Mouse (Mus musculus) liver, embryonic 13.5 days (tissue): ENCODE measurements around the gene Epsti1. TPM values are rescaled to one million over a fixed set of nuclear protein-coding genes. Genes with fewer than 3 reads are reported as not detected.

Source experiments
- ATAC-seq: fragments of 200-750 bp; cut with Nextera tagmentation; 2 replicates; pipeline ENCODE4 v1.8.0; 2017; ENCODE audit warnings: low read depth, mild to moderate bottlenecking, moderate number of reproducible peaks, moderate library complexity
- DNase-seq: peaks from one replicate; pipeline ENCODE4 v3.0.0; 2022
- H3K27ac ChIP-seq: fragments of 300-500 bp; sonication (generic); 2 replicates; pipeline ENCODE4 v1.5.1; 2015; ENCODE audit warnings: moderate library complexity, mild to moderate bottlenecking, inconsistent platforms
- H3K27me3 ChIP-seq: fragments of 300-500 bp; sonication (generic); 2 replicates; pipeline ENCODE4 v1.6.1; 2015; ENCODE audit warnings: mild to moderate bottlenecking, inconsistent platforms
- H3K36me3 ChIP-seq: fragments of 300-500 bp; sonication (generic); 2 replicates; pipeline ENCODE4 v1.6.1; 2015; ENCODE audit warnings: mild to moderate bottlenecking, inconsistent platforms
- H3K4me1 ChIP-seq: fragments of 300-500 bp; sonication (generic); replicated peaks from 2 replicates; pipeline ENCODE4 v1.6.1; 2015; ENCODE audit warnings: inconsistent platforms
- H3K4me2 ChIP-seq: fragments of 300-500 bp; sonication (generic); 2 replicates; pipeline ENCODE4 v1.6.1; 2015; ENCODE audit warnings: inconsistent platforms, mild to moderate bottlenecking, moderate library complexity
- H3K4me3 ChIP-seq: fragments of 300-500 bp; sonication (generic); replicated peaks from 2 replicates; pipeline ENCODE4 v1.5.1; 2015; ENCODE audit warnings: mild to moderate bottlenecking, inconsistent platforms
- H3K9ac ChIP-seq: fragments of 300-500 bp; sonication (generic); 2 replicates; pipeline ENCODE4 v1.6.1; 2015; ENCODE audit warnings: mild to moderate bottlenecking, inconsistent platforms
- H3K9me3 ChIP-seq: fragments of 300-500 bp; sonication (generic); replicated peaks from 2 replicates; pipeline ENCODE4 v1.6.1; 2016; ENCODE audit warnings: inconsistent platforms
- WGBS: fragments of 180-500 bp; shearing (Covaris S2); methylation state at CpG from one replicate; pipeline ENCODE4 v1.1.7; 2015; ENCODE audit not compliant: insufficient replicate concordance; 5-methylcytosine and 5-hydroxymethylcytosine counted together
- polyA plus RNA-seq: library from polyadenylated mRNA; unstranded; fragments of >200 nt; fragmentation: Nextera tagmentation; extraction: Ambion mirVana; gene quantifications from 2 replicates; pipeline ENCODE4 v1.2.1, GENCODE M21; 2015

The Epsti1 gene
- polyA plus RNA-seq: 1.4 and 1.5 TPM in 2 replicates

DNA sequence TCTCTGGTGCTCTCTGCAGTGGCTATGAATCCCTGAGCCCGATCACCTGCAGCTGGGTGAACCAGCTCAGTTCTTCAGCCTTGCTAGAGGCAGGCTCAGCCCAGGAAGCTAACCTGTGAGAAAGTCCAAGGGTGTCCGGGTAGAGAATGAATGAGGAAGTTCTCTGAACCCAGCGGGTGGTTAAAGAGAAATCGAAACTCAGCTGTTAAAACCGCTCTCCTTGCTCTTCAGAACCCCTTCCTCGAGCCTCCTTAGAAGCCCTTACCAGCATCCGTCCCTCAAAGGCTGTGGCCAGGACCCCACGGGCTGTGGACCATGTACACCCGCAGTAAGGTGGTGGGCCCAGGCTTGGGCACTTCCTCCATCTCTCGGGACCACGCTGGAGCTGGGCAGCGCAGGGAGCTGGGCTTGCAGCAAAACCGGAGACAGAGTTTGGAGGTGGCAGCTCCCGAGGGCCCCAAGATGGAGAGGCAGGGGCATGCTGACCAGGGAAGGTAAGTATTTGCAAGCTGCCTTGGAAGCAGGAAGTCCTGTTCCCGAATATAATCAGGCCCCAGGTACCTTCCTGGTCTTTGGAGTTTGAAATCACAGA lies at the start of gene Epsti1:
Gene Epsti1 (plus strand): TSS at position 69 of the 592 bp plus-strand sequence.
- no peaks in the 10 kb centered on the region for H3K4me1 ChIP-seq
- no peak for DNase-seq
- 23% methylated on average over 15 of the region's 15 CpGs for WGBS

DNA sequence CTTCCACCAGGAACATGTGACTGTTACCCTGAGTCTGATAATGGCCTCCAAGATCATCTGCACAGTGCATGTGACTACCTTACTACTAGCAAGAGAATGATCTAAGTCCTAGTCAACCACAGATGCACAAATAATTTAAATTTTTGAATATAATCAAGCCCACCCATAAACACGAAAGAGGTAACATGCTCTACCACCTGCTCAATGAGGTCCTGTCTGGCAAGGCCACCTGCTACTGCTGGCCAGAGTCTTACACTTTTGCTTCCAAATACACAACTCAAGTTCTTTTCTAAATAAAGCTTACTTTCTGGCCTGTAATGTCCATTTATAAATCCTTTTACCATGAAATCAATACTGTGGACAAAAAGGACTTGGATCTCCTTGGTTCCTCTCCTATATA lies 44.1 kb upstream of the Epsti1 start:
- no peak overlapping the region for H3K27ac ChIP-seq
- no peaks in the 10 kb centered on the region for H3K27me3 ChIP-seq
- no peak overlapping the region for H3K9ac ChIP-seq
- H3K9me3 ChIP-seq: no peaks in the 10 kb centered on the region
- no peak overlapping the region for H3K4me3 ChIP-seq
- peaks cover 2% of the 10 kb centered on the region; the same call in 1 of the 2 replicates for H3K36me3 ChIP-seq
- ATAC-seq (no peak), DNase-seq (no peak)
- H3K4me2 ChIP-seq: no peak overlapping the region
- WGBS: 74% methylated on average over 1 of the region's 1 CpGs
- H3K4me1 ChIP-seq: 0 out of 2 replicates have a peak, but pooled peaks cover 4% of the 10 kb centered on the region

More for the DNA sequence above, at the start of gene Epsti1:
- Histone ChIP-seq H3K4me2 (peak within 1 kb of the TSS; percentile 45; the same call in 1 of the 2 replicates), H3K9ac (no peak within 1 kb of the TSS), H3K27ac (no peak within 1 kb of the TSS), H3K36me3 (no peaks in the 10 kb centered on the region), H3K9me3 (no peaks in the 10 kb centered on the region), H3K27me3 (no peaks in the 10 kb centered on the region), H3K4me3 (peak within 1 kb of the TSS; percentile 39)
- no peak for ATAC-seq

DNA sequence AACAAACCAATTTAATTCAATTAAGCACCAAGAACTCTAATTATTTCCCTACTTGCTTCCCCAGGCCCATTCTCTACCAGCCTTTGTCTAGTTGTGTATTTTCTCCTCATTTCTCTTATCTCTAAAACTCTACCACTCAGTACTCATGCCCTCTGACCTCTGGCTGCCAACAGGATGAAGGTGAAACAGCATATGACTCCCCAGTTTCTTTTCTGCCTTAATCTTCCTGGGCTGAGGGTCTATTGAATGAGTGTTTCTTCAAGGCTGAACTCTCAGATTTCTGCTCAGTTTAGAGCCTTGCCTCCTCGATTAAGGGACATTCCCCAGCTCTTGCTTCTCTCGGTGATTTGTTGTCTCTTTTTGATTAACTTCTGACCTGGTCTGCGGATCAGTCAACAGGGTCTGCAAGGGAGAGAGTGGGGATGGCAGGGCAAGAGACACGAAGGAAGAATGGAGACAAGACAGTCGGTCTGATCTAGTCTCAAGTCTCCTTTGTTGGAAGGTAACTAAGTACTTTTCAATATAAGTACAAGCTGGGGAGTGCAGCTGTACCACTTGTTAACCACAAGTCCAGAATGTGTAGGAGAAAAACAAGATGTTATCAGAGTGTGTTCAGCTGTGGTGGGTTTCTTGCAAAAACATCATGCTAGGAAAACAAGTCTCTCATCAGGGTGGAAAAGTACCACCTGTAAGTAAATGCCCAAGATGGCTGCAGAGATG lies 43.0 kb upstream of the Epsti1 start:
- Histone ChIP-seq H3K36me3 (no peaks in the 10 kb centered on the region), H3K27me3 (no peaks in the 10 kb centered on the region), H3K27ac (no peak overlapping the region), H3K4me3 (no peak overlapping the region), H3K4me2 (no peak overlapping the region), H3K4me1 (0 out of 2 replicates have a peak, but pooled peaks cover 4% of the 10 kb centered on the region), H3K9me3 (no peaks in the 10 kb centered on the region), H3K9ac (no peak overlapping the region)
- 47% methylated on average over 5 of the region's 5 CpGs for WGBS
- ATAC-seq (no peak), DNase-seq (no peak)

DNA sequence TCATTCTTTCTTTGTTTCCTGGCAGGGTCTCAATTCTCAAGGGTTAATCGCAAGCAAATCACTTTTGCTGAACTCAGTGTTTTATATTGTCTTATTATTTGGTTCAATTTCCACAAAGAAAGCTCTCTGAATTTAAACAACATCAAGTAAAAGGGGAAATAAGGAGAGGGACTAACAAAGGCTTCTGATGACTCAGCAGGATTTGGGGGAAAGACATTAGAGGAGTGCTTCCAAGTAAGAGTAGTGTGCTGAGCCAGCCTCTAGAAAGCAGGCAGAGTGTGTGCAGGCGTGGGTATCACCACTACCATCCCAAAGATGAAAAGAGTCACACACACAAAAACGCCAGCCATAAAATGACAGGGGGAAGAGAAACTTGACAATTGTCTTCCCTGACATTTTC lies 40.0 kb upstream of the Epsti1 start:
- Histone ChIP-seq H3K4me2 (no peak overlapping the region), H3K36me3 (no peaks in the 10 kb centered on the region), H3K4me3 (no peak overlapping the region), H3K27ac (no peak overlapping the region), H3K9ac (no peak overlapping the region), H3K27me3 (no peaks in the 10 kb centered on the region), H3K4me1 (0 out of 2 replicates have a peak, but pooled peaks cover 4% of the 10 kb centered on the region), H3K9me3 (no peaks in the 10 kb centered on the region)
- DNase-seq (no peak), ATAC-seq (no peak)
- 72% methylated on average over 3 of the region's 3 CpGs for WGBS

DNA sequence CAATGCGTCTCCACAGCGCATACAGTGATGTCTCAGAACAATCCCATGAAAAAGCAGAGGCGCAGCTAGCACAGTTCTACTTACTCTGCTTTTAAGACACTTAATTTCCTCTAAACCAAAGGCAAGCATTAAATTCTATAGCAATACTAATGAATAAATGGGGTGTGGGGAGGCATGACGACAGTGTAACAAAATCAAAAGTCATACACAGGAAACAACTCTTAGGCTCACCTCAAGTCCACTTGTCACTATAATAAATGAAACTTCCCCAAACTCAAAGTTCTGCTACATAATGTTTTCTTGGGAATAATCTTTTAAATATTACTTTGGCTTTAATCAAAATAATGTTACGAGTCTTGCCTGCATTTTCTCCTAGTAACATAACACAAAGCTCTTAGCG lies 39.5 kb upstream of the Epsti1 start:
- no peak for ATAC-seq
- H3K9me3 ChIP-seq: no peaks in the 10 kb centered on the region
- 0 out of 2 replicates have a peak, but pooled peaks cover 4% of the 10 kb centered on the region for H3K4me1 ChIP-seq
- H3K27me3 ChIP-seq: no peaks in the 10 kb centered on the region
- no peaks in the 10 kb centered on the region for H3K36me3 ChIP-seq
- DNase-seq: no peak
- no peak overlapping the region for H3K9ac ChIP-seq
- no peak overlapping the region for H3K4me3 ChIP-seq
- no peak overlapping the region for H3K27ac ChIP-seq
- WGBS: 80% methylated on average over 6 of the region's 6 CpGs
- no peak overlapping the region for H3K4me2 ChIP-seq

GRCm38 (mm10) chr14:77867601-77868000 lies 36.4 kb upstream of the Epsti1 start:
- no peaks in the 10 kb centered on the region for H3K27me3 ChIP-seq
- H3K27ac ChIP-seq: no peak overlapping the region
- H3K4me3 ChIP-seq: no peak overlapping the region
- H3K4me1 ChIP-seq: no peaks in the 10 kb centered on the region
- H3K4me2 ChIP-seq: no peak overlapping the region
- no peaks in the 10 kb centered on the region for H3K36me3 ChIP-seq
- no peak overlapping the region for H3K9ac ChIP-seq
- DNase-seq: no peak
- WGBS: 72% methylated on average over 5 of the region's 5 CpGs
- no peak for ATAC-seq
- no peaks in the 10 kb centered on the region for H3K9me3 ChIP-seq

DNA sequence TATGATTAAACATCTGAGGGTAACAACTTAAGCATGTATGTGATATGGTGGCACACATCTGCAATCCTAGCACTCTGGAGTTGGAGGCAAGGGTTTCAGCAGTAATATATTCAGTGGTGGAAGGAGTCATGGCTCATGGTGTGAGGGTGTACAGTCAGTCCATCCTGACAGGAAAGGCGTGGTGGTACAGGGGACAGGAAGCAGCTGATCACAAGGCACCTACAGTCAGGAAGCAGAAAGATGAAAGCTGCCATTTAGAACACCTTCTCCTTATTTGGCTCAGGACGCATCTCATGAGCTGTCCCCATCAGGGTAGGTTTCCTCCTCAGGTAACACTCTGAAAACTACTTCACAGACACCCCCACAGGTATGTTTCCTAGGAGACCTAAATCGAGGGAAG lies 33.1 kb upstream of the Epsti1 start:
- no peak overlapping the region for H3K4me3 ChIP-seq
- H3K9ac ChIP-seq: no peak overlapping the region
- H3K36me3 ChIP-seq: no peaks in the 10 kb centered on the region
- no peak overlapping the region for H3K4me2 ChIP-seq
- no peak overlapping the region for H3K27ac ChIP-seq
- ATAC-seq (no peak), DNase-seq (no peak)
- no peaks in the 10 kb centered on the region for H3K9me3 ChIP-seq
- H3K27me3 ChIP-seq: no peaks in the 10 kb centered on the region
- 60% methylated on average over 3 of the region's 3 CpGs for WGBS
- H3K4me1 ChIP-seq: peaks cover 12% of the 10 kb centered on the region; the same call in 1 of the 2 replicates

DNA sequence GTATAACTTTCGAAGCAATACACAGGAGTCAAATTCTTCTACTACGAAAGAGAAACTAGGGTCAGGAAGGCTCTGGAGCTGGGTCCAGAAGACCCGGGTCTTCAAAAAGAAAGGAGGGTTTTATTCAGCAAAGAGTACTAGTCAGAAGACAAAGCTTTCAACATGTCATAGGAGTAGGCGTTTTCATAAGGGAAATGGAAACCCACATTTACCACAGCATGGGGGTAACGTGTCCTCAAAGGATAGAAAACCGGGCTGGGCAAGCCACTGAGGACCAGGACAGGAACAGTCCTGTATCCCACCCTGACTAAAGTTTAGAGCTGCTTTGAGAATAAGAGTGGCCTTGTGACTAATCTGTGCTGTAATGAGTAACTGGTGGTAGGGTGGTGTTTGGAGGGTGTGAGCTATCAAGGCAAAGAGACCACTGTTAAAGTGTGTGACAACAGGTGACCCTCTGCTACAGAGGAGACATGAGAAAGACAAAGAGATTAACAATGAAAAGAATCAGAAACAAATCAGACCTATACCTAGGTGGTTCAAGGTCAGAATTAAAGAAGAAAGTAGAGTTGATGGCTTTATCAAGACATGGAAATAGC lies 32.6 kb upstream of the Epsti1 start:
- WGBS: 52% methylated on average over 6 of the region's 6 CpGs
- no peaks in the 10 kb centered on the region for H3K36me3 ChIP-seq

DNA sequence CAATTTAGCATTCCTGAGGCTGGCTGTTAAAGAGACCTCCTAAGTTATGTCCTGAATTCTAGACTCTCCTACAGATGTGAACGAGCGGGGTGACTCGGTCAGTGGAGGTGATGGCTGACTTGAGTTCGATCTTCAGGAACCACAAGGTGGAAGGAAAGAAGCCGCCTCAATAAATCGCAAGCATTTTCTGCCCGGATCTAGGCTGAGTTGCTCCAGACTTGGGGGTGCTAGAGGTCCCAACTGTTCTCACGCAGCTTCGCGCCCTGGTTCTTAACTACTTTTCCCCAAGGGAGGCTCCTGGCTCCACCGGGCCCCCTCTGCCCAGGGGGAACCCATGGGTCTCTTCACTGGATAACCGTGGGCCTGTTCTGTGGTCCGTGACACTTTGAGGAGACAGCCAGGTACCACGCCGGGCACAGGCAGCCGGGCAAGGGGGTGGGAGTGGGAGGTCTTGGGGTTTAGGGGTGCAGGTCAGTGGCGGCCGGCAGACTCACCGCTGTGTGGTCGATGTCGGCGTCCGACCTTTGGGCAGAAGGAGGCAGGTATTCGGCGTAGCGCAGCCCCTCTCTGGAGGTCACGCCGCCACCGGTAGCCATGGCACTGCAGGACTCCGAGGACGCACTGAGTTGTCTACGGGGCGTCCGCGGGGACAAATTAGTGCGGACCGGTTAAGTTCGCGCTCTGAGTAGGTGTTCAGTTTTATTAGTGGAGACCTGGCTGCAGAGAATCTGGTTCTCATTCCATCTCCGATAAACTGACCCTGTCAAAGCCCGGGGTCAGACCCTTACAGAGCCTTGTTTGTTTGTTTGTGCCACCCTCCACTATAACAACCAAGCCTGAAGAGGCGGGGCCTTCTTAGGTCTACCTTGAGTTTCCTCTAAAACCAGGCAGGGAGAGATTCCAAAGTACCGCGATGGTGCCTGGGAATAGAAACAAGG lies 29.5 kb upstream of the Epsti1 start, which contains the start of gene Dnajc15:
Gene Dnajc15 (minus strand): TSS at position 822 of the 938 bp plus-strand sequence.
- peaks cover 12% of the 10 kb centered on the region; the same call in 1 of the 2 replicates for H3K4me1 ChIP-seq
- H3K9ac ChIP-seq: peak within 1 kb of the TSS; percentile 82
- H3K36me3 ChIP-seq: no peaks in the 10 kb centered on the region
- ATAC-seq (peak; percentile 88), DNase-seq (peak; percentile 72)
- no peaks in the 10 kb centered on the region for H3K9me3 ChIP-seq
- H3K27ac ChIP-seq: no peak within 1 kb of the TSS
- WGBS: 1% methylated on average over 44 of the region's 44 CpGs
- H3K4me2 ChIP-seq: peak within 1 kb of the TSS; percentile 82
- H3K27me3 ChIP-seq: no peaks in the 10 kb centered on the region
- peak within 1 kb of the TSS; percentile 83 for H3K4me3 ChIP-seq

More for the DNA sequence above, 32.6 kb upstream of the Epsti1 start:
- Histone ChIP-seq H3K4me2 (no peak overlapping the region), H3K27ac (no peak overlapping the region), H3K4me3 (no peak overlapping the region), H3K9ac (no peak overlapping the region), H3K9me3 (no peaks in the 10 kb centered on the region), H3K4me1 (peaks cover 12% of the 10 kb centered on the region; the same call in 1 of the 2 replicates), H3K27me3 (no peaks in the 10 kb centered on the region)
- ATAC-seq (no peak), DNase-seq (no peak)

DNA sequence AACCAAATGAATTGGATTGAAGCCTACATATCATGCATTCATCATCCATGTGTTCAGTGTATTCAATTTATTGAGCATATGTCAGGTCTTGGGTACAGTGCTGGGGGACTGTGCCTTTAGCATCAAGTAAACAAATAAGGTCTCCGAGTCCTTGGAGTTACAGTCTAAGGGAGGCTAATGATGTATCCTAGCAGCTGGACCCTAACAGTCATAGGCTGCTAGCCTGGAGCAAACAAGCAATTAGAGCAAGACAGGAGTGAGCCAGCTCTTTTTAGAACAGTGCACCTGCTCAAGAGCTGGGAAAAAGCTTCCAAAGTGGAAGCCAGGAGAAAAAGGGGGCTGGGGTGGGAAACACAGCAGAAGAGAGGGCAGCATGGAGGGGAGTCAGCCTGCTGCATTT lies 27.8 kb upstream of the Epsti1 start:
- no peak overlapping the region for H3K27ac ChIP-seq
- 85% methylated on average over 1 of the region's 1 CpGs for whole genome bisulfite sequencing
- no peaks in the 10 kb centered on the region for H3K27me3 ChIP-seq
- ATAC-seq: no peak
- DNase-seq: no peak
- no peak overlapping the region for H3K4me3 ChIP-seq
- H3K4me2 ChIP-seq: no peak overlapping the region
- no peak overlapping the region for H3K9ac ChIP-seq
- no peaks in the 10 kb centered on the region for H3K9me3 ChIP-seq
- no peaks in the 10 kb centered on the region for H3K36me3 ChIP-seq
- peaks cover 12% of the 10 kb centered on the region; the same call in 1 of the 2 replicates for H3K4me1 ChIP-seq
